Mouse (Mus musculus) granulocyte monocyte progenitor cell, adult 5-6 weeks (primary cell): ENCODE data around the gene Abca9. TPM values are rescaled to one million over a fixed set of nuclear protein-coding genes. Genes with fewer than 3 reads are reported as not detected.

Experiments
- ATAC-seq: replicated peaks from 2 replicates; pipeline ENCODE4 v1.8.0; 2016; ENCODE audit warnings: mild to moderate bottlenecking, moderate TSS enrichment, inconsistent platforms; ENCODE audit not compliant: poor library complexity, severe bottlenecking
- total RNA-seq, 2 experiments: library from RNA; stranded (forward) in 1 of 2; stranded (reverse) in 1 of 2; fragments of 200-712, 200-1000 nt in 1 of 2; fragments of >200 nt in 1 of 2; fragmentation: Nextera tagmentation in 1 of 2; gene quantifications; 2 replicates each; pipeline ENCODE4 v1.2.3; 2014 to 2017

Abca9 gene
- total RNA-seq, 2 experiments from 2014 or later = 2.4 to 4.5 TPM

GRCm38 (mm10) chr11:110091328-110091727 lies 76.7 kb downstream of the Abca9 start:
- ATAC-seq = peak; percentile 69

DNA sequence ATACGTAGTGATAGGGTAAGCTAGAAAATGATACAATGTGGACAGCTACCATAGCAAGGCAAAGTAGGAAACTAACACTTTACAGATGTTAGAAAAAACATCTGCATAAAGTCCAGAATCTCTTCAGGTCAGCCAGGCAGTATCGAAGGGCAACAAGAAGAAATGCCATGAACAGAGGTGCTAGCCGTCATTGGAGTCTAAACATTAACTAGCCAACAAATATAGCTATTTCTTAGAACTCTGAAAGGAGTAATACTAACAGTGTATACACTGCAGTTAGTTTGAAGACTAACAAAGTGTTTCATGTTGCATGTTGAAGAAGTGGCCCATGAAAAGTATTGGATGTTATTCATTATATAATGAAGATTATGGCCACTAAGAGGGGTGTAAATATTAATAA lies 95.8 kb downstream of the Abca9 start:
- ATAC-seq = no peak

DNA sequence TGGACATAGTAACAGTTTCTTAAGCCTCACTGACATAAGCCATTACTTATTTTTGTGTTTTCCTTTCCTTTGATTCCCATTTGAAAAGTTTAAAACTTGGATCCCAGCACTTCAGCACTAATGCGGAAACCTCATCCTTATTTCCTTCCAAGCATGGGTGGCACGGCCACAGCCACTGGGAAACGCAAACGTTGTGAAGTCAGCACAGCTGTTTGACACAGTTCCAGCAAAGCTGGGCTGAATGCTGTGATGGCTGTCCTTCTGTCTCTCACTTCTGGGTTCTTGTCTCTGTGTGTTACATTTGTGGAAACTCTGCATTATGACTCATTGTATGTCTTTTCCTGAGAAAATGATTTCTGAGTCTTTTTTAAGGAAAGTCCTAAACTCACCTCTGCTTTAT lies 107.0 kb downstream of the Abca9 start:
- no peak for ATAC-seq

GRCm38 (mm10) chr11:110060127-110060526 lies 107.9 kb downstream of the Abca9 start:
- no peak for ATAC-seq

- no peak for ATAC-seq
These were observed 114.3 kb downstream of the Abca9 start for GRCm38 (mm10) chr11:110053681-110054080.

Other genes starting within 250 kb of the Abca9 start
- 0.30 TPM in 1 of 2 replicates, not detected in the other for gene Abca8b, start 172.4 kb downstream of the Abca9 start, total RNA-seq (2014; fragmentation: Nextera tagmentation)
- gene Abca8b, start 172.4 kb downstream of the Abca9 start, total RNA-seq (2017) = 0.15 and 0.22 TPM in 2 replicates
- not detected in 2 replicates for gene Abca8a, start 72.2 kb downstream of the Abca9 start, total RNA-seq (2014; fragmentation: Nextera tagmentation)
- not detected in 2 replicates for gene Abca8a, start 72.2 kb downstream of the Abca9 start, total RNA-seq (2017)
- gene Abca6, start 83.6 kb upstream of the Abca9 start, total RNA-seq (2014; fragmentation: Nextera tagmentation) = 0.34 and 0.51 TPM in 2 replicates
- 0.04 and 0.26 TPM in 2 replicates for gene Abca6, start 83.6 kb upstream of the Abca9 start, total RNA-seq (2017)
- not detected in 2 replicates for gene Abca5, start 169.5 kb upstream of the Abca9 start, total RNA-seq (2014; fragmentation: Nextera tagmentation)
- 0.41 TPM in 1 of 2 replicates, not detected in the other for gene Abca5, start 169.5 kb upstream of the Abca9 start, total RNA-seq (2017)
- gene Map2k6, start 230.9 kb upstream of the Abca9 start, total RNA-seq (2014; fragmentation: Nextera tagmentation) = 10.1 and 12.9 TPM in 2 replicates
- gene Map2k6, start 230.9 kb upstream of the Abca9 start, total RNA-seq (2017) = 18.8 and 20.9 TPM in 2 replicates